Mouse (Mus musculus) mouse embryonic stem cell (cell line): Measurements from ENCODE around the gene Man1c1.

Experiments
- in situ Hi-C, 2 experiments: fragments of 300-500 bp; cut with MboI; formaldehyde crosslinking; loops; 1 replicate in 1 of 2; 3 replicates in 1 of 2; pipeline ENCODE4 v1.14.3; 2019 to 2020; ENCODE audit warnings: low sequenced_read_pairs in 2 of 2, low pct_unique_long_range_greater_than_20kb in 1 of 2, mixed read lengths in 1 of 2; ENCODE audit not compliant: unreplicated experiment in 1 of 2

Man1c1 gene

DNA sequence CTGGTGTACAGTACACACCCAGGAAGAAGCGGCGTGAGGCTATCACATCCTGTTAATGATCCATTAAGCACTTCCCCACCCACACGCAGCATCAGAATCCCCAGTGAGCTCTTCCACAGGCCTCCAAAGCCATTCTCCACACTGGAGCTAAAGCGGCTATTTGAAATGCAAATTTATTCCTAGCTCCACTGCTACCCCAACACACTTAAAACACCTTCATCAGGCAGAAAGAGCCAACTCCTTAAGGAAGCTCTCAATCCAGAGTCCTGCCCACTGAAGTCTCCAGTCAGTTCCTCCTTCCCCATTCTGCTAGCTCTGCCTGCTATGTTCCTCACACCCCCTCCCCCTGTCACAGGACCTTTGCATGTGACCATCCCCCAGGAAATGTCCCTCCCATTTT, 51.4 kb downstream of the Man1c1 start:
- in situ Hi-C loops, result no loop called here

GRCm38 (mm10) chr4:134652151-134652550, 51.9 kb downstream of the Man1c1 start:
- in situ Hi-C loops, result no loop called here

GRCm38 (mm10) chr4:134651358-134651757, 52.7 kb downstream of the Man1c1 start:
- in situ Hi-C loops, result no loop called here

- in situ Hi-C loops, result no loop called here
Measured at GRCm38 (mm10) chr4:134645042-134645948, 58.8 kb downstream of the Man1c1 start.

DNA sequence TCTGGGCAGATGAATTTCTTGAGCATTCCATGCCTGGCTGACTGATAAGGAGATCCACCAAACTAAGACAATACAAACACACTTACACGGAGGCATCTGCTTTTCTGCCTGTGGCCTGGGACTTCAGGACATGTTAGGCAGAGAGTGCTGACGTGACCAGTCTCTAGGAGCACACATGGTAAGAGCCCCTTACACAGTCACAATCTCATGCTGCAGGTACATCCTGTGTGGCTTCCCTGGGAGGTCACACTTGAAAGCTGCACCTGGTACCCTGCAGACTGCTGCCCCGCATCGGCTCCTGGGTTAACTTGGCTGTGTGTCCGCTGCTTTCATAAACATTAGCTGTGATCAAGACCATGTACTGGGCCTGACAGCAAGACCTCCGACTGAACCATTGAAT, 59.7 kb downstream of the Man1c1 start:
- in situ Hi-C loops, result no loop called here

GRCm38 (mm10) chr4:134641711-134642516, 62.2 kb downstream of the Man1c1 start:
- in situ Hi-C loops, result no loop called here

DNA sequence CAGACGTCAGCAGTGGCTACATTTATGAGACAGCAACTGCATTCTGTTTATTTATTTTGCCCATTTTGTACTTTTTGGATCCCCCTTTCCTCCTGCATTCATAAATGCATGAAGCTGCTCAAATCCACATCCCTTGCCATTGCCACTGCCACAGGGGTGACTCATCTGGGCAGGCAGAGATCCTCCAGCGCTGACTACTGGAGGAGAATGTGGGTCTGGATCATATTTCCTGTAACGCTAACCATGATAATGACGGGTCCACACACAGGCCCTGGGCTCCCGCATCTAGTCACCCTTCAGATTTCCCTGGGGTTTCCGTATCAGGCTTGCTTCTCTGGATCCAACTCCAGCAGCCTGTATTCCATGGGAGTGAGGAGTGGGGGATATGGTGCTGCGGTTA, 64.8 kb downstream of the Man1c1 start:
- in situ Hi-C loops, result no loop called here

- in situ Hi-C loops, result no loop called here
Measured at GRCm38 (mm10) chr4:134638111-134638550, 66.0 kb downstream of the Man1c1 start.

DNA sequence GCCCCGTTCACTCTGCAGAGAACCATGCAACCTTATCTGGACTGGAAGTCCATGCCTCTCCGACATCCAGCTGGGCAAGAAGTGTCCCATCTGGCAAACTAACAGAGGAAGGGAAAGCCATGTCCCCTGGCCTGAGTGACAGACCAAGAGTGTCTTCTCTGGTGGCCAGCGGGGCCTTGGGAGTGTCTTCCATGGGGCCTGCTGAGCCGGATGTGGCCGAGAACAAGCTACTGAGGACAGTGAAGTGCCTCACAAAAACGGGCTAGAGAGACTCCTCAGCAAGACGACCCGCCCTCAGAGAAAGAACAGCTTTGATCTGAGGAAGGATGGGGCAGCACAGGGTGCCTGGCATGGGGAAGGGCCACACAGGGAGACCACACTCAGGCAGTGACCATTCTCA, 67.7 kb downstream of the Man1c1 start:
- in situ Hi-C loops, result no loop called here

DNA sequence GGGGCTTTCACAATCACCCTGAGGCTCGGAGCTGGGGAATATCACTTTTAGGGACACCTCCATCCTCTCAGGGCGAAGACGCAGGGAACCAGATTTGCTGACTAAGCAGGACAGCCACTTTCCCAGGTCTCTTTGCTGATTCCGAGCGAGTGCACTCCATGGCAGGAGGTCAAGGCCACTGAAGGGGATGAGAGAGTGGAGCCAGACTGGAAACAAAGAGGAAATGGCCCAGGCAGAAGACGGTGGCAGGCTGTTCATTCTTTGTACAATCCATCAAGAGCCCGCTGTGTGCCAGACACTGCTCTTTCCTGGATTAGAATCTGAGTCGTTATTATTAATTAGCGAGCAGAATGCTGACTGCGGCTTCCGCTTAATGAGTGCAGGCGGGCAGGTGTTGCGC, 70.1 kb downstream of the Man1c1 start:
- in situ Hi-C loops, result no loop called here

DNA sequence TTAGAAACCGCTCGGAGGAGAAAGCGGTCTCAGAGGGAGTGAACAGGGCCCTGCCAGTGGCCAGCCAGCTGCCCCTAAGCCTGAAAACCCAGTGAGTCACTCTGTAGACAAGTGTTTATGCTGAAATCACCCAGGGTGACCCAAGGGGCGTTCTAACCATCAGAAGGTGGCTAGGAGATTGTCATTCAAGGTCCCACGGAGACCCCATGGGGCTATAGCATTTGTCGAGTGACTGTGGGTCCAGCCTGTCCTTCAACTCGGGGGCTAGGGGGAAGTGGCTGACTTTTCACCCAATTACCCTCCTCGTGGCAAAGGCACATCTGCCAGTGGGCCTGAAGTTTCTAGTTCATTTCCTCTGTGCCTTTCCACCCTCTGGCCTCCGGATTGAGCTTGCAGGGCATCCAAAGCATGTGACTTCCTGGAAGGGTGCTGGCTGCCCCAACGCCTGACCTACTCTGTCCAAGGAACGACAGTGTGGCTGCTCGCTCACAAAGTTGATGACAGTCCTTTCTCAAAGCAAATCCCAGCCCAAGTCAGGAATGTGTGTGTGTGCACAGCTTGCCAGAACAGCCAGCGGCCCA, 71.9 kb downstream of the Man1c1 start:
- in situ Hi-C loops, result no loop called here

GRCm38 (mm10) chr4:134631471-134632130, 72.5 kb downstream of the Man1c1 start:
- in situ Hi-C loops, result no loop called here

DNA sequence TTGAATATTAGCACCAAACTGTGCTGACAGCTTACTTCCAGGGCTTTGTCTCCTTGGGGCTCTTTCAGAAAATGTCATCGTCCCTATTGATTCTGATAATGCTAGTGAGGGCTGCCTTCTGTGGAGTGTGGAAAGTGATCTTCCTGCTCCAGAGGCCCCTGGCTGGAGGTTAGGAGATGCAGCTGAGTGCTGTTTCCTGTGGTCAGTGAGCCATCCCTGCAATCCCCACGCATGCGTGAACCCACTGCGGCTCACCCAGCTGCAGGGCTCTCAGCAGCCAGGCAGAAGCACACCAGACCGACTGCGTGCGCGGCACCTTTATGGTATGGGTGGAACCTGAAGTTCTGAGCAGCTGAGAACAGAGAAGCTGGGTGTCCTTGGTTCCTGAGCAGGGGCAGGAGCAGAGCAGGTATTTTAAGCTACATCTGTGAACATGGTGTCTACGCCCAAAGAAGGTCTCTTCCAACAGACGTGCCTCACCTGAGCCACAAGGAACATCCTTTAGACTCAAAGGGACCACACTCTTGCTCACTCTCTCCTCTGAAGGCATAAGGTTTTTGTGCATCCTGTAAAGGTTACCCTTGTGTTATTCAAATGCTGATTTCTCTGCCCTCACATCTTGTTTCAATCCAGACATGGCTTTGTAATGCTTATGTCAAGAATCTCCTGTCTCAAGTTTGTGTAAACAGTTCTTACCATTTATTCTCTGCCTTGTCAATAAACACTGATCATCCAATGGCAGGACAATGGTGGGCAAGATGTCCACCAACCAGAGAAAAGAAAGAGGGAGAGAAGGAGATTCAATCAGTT, 75.3 kb downstream of the Man1c1 start:
- in situ Hi-C loops, result no loop called here

DNA sequence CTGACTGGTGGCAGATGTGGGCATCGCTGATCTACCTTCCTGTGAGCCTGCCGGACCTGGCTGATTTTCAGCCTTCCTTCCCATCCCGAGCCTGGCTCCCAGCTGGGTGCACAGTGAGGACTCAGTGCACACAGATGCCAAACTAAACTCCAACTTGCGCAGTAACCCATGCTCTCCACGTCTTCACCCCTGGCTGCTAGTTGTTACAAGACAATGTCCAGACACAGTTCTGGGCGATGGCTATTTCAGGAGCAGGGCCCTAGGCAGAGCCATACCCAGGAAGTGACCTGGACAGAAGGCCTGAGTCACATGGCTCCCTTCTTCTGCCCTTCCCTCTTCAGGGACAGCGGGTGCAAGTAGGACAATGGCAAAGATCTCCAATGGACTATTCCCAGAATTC, 76.0 kb downstream of the Man1c1 start:
- in situ Hi-C loops, result no loop called here

GRCm38 (mm10) chr4:134626883-134627282, 77.2 kb downstream of the Man1c1 start:
- in situ Hi-C loops, result no loop called here

GRCm38 (mm10) chr4:134626350-134626749, 77.7 kb downstream of the Man1c1 start:
- in situ Hi-C loops, result no loop called here

DNA sequence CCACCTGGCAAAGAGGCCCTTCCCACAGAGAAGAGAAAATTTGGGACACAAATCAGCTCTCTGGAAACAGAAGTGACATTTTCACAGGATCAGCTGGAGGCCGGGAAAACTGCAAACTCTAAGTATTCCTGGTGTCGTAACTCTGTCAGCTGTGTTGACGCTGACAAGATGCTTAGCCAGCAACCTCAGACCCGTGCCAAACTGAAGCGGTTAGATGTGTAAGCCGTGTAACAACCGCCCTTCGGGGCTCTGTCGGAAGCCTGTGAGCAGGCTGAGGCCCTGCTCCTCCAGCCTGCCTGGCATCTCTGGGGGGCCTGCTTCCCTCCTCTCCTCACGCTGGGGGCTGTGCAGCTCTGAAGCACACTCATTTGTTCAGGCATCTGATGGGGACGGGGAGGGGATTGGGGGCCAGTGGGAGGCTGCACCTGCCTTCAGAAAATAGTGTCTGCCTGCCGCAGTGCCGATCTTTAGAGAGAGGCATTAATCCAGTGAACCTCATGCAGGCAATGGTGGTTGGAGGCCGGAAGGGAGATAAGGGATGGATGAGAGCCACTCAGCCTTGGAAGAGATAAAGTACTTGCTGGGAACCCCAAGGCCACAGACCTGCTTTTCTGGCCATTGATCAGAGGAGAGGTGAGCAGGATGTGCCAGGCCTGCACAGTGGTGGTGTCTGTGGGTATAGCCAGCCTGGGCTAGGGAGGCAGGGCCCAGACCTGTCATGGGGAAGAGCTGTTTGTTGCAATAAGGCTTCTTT, 79.8 kb downstream of the Man1c1 start:
- in situ Hi-C loops, result no loop called here
